Mouse (Mus musculus) embryo, embryonic 9.5 days (tissue): Measurements from ENCODE around the gene Fkbp15.
"Not testable (repeated sequence)": the region's sequence is repeated elsewhere in the genome, so short reads cannot be mapped to it uniquely, and the experiment has no call there.

Experiments used
- DNase-seq: peaks from one replicate; pipeline ENCODE4 v3.0.0-alpha.2; 2017; ENCODE audit errors: extremely low spot score

Gene Fkbp15

DNA sequence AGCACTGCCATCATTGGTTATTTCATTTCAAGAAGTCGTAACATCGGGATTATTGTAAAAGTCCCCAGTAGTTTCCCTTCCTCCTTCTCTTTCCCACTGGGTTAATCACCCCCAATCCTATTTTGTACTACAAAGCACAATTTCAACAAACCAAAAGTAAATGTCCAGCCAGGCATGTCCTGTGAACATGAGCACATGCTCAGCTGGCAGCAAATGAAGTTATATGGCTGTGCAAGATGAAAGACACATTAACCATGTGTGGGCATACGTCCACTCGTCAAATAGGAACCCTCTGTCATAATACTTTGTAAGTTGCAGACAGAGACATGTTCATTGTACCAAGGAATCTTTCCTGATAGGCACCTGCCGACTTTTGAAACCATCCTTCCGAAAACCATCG, 77.4 kb downstream of the Fkbp15 start:
- no peak for DNase-seq

- no peak for DNase-seq
These were observed 79.0 kb downstream of the Fkbp15 start for GRCm38 (mm10) chr4:62281319-62281718.

GRCm38 (mm10) chr4:62278081-62278480, 82.3 kb downstream of the Fkbp15 start:
- DNase-seq: no peak

- DNase-seq: no peak
These were observed 83.1 kb downstream of the Fkbp15 start for GRCm38 (mm10) chr4:62277222-62277621.

DNA sequence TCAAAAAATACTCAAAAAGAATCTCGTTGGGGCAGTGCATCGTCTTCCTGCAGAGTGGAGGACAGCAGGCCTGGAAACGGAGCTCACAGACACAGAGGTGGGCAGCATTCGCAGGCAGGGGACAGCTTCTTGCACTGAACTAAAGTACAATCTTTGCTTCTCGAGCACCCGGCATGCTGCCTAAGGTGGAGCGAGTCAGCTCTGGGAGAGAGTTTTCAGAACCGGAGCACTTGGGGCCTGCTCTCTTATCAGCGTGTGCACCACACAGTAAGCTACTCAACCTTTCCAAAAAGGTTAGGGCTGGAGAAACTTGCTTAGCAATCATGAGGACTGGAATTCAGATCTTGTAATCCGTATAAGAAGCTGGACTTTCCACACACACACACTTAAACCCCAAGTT, 83.7 kb downstream of the Fkbp15 start:
- no peak for DNase-seq

- DNase-seq: peak; percentile 66
These were observed 85.4 kb downstream of the Fkbp15 start for GRCm38 (mm10) chr4:62274841-62275536.

DNA sequence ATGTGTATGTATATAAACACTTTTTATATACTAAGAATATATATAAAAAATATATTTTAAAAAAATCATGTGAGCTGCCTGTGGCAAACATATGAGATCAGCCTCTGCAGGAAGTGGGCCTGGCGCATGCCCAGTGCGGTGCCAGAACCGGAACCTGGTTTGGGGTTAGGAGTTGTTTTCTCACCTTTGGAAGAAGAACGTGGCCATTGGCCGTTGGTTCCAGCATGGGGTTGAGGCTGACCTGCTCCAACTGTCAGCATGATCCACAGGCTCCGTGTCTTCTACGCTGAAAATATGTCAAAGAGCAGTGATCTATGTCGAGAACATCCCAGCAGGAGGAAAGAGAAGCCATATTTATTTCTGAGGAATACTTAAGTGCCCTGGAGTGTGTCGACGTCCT, 86.4 kb downstream of the Fkbp15 start:
- no peak for DNase-seq

- no peak for DNase-seq
These were observed 87.7 kb downstream of the Fkbp15 start for GRCm38 (mm10) chr4:62272696-62273095.

- DNase-seq: no peak
These were observed 93.2 kb downstream of the Fkbp15 start for GRCm38 (mm10) chr4:62267101-62267500.

DNA sequence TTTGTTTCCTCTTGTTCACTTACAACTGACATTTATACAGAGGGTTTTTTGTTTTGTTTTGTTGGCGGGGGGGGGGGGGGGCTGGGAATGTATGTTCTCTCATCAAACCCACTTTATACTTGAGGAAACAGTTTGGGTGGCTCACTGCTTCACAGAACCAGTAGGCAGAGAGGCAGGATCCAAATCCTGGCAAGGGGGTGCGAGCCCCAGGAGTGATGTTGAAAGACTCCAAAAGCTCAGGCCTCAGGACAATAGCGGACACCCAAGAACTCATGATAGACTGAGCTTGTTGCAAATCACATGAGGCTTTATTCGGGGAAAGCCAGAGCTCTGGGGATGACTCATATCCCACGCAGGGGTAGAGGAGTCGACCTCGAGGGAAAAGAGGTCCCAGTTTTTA, 94.3 kb downstream of the Fkbp15 start:
- not testable (repeated sequence) for DNase-seq

DNA sequence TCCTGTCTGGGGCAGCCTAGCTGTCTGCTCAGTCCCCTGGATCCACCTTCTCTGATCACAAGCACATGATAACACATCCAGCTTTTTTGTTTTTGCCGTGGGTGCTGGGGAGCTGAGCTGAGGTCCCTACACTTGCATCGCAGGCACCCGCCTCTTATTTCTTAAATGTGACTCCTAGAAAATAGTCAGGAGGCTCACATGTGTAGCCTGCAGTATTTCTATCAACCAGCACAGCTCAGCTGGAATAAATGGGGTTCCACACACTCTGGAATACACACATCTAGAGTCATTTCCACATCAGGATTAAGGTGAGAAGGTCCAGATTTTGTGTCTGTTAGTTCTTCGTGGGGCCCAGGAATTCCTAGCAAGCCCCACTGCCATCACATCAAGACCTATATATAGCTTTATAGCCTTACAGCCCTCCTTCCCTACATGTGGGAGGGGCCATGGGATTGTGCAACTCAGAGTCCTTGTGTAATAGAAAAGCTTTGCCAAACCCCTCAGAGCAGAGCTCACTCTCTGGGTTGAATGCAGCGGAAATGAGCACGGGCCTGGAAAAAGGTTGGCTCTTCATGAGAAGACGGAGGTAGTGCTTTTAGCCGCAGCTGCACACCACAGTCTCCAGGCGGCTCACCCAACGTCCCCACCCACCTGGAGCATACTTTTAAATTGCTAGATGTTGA, 95.1 kb downstream of the Fkbp15 start:
- no peak for DNase-seq

DNA sequence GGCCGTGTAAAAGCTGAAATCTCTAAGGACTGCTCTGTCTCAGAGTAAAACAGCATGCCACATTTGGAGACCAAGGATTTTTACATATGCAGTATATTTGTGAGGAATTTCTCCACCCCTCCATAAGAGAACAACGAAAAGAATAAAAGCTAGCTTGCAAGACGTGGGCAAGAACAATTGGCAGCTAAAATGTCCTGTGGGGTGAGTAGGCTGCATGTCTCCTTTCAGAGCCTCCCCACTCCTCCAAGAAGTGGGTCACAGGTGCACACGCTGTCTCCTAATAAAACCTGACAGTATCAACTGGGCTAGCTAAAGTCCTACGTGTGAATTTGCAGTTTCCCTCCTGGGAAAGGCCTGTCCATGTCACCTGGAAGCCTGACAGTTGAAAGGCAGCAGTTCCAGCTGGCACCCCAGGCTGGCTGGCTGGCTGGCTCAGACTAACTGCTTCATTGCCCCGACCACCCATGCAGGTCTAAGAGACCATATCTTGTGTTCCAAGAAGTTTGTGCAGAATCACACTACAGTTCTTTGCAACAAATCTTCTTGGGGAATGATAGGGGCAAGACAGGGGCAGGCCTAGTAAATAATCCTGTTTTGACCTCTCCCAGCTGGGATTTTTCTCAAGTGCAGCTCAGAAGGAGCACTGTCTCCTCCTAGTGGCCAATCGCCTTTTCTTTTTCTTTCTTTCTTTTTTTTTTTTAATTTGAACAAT, 97.1 kb downstream of the Fkbp15 start:
- DNase-seq: no peak

GRCm38 (mm10) chr4:62262276-62262675, 98.1 kb downstream of the Fkbp15 start, which contains the start of gene Slc31a2:
Slc31a2 (plus strand) TSS chr4:62262562.
- no peak for DNase-seq

DNA sequence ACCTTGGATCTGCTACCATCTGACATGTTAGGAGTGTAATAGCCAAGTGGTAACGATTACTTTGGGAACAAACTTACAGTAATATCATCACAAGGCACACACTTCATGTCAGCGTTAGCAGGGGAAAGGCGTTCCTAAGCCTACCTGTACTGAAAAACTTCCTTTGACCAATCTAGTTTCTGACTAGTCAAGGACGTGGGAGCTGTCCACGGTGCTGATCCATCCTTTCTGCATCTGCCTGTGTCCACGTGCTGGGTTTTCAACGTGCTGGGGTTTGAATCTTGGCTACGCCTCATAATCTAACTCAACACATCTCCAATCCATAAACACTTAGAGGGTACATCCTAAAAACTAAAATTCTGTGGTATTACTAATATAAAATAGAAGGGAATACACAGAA, 103.4 kb downstream of the Fkbp15 start:
- DNase-seq: peak; percentile 39

DNA sequence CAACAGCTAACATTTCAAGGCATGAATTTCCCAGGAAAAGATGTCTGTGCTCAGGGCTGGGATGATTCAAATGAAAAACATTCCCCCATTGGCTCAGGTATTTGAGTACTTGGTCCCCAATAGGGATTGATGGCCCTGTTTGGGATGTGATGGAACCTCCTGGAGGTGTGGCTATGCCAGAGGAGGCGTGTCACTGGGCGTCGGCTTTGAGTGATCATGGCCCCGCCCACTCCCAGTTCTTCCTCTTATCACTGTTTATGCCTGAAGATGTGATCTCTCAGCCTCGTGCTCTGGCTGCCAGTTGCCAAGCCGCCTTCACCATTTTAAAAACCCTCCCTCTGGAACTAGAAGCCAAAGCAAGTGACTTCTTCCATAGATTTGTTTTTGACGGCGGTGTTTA, 105.8 kb downstream of the Fkbp15 start:
- no peak for DNase-seq

- no peak for DNase-seq
These were observed 108.6 kb downstream of the Fkbp15 start for GRCm38 (mm10) chr4:62251776-62252175.

- DNase-seq: peak; percentile 35
These were observed 109.3 kb downstream of the Fkbp15 start for GRCm38 (mm10) chr4:62250896-62251544.
